Mouse (Mus musculus) left cerebral cortex, adult 9 months (tissue): ENCODE results near the gene BC005537.
"Not testable (repeated sequence)": the region's sequence is repeated elsewhere in the genome, so short reads cannot be mapped to it uniquely, and the experiment has no call there.

Experiments used
- DNase-seq, 2 experiments: peaks; one replicate each; pipeline ENCODE4 v3.0.0; 2022; ENCODE audit warnings: low spot score in 2 of 2

Gene BC005537

DNA sequence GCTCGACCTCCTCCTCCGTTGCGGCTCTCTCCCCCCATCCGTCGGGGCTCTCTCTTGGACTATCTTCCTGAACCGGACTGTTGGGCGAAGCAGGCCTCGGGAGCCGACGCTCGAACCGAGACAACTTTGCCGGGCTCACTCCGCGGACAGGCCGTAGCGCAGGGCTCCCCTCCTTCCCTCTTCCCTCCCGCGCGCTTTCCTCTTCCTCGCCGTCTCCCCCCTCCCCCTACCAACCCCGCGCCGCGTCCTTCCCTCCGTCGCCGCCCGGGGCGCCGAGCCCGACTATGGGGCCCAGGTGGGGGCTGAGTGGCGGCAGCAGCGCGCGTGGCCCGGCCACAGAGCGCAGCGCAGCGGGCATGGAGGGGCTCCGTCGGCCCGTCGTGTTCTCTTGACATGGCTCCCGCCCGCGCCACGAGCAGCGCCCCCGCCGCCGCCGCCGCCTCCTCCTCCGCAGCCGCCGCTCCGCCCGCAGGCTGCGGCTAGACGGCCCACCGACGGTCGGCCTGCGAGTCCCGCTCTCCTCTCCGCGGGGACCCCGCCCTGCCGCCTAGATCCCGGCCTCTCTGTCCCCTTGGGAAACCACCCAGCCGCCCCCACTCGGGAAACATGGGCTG, at the start of gene BC005537:
Gene BC005537 (plus strand): TSS at position 350 of the 614 bp plus-strand sequence.
- peak in 1 of 2 experiments; percentile 39 for DNase-seq

DNA sequence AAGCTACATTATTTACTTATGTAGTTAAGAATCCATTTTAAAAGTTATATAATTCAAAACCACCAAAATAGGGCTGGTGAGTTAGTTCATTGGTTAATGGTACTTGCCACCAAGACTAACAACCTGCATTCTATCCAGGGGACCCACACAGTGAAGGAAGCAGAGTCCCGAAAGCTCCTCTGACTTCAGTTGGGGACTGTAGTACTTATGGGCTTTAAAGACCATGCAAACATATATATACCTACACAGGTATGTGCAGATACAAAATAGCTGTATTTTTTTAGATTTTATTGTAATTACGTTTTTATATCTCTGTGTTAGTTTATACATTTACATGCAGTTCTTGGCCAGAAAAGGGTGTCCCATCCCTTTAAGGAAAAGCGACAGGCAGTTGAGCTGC, 44.7 kb upstream of the BC005537 start:
- no peak for DNase-seq

DNA sequence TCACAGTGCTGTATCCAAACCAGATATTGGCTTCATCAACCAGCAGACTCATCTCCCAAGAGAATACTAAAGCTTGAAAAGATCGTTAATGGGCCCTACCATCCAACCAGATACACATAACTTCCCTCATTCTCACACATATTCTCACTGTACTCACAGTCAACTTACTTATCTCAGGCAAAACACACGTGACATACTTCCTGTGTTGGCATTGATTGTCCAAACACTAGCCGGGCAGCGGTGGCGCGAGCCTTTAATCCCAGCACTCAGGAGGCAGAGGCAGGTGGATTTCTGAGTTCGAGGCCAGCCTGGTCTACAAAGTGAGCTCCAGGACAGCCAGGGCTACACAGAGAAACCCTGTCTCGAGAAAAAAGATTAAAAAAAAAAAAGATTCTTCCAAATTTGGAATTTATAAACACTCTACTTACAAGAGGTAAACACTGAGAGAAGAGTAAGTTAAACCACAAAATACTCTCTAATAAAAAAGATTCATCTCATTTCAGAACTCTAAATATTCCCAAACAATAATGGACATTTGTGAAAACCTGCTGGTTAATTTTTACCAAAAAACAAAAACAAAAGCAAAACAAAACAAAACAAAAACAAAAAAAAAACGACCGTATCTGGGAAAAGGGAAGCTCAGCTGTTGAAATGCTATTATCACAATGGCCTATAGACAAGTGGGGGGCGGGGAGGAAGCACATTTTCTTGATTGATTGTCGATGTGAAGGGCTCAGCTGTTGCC, 43.5 kb upstream of the BC005537 start:
- DNase-seq: no peak

DNA sequence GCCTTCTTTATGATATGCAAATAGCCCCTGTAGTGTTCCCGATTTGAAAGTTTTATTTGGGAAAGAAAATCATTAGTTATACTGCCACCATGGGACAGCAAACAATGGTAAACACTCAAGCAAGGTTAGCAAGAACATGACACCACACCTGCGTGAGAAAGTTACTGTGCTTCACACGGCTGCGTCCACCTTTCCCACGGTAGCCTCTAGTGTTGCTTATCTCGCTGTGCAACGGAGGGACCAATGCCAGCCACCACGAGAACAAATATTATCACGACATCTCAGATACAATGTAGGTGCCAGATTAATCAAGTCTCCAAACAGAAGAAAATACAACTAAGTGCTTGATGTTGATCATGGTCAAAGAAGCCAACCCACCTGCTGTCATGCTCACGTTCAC, 42.0 kb upstream of the BC005537 start:
- no peak for DNase-seq

DNA sequence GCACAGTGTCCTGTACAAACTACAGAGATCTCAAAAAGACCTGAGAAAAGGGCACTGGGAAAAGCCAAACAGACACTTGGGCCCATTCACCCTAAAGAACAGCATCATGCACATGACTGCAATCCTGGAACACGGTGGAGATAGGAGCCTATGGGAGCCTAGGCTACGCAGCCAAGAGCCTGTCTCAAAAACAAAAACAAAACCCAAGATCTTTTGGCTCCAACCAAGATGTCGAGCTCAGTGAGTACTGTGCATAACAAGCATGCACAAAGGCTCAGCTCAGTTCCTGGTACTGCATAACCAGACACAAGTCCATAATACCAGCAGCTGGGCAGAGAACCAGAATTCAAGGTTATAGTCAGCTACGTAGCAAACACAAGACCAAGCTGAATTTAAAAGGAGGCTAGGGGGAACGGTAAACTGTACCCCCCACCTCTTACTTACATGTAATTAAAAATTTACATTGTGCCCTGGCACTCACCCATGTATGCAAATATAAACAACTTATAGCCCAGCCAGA, 41.0 kb upstream of the BC005537 start:
- no peak for DNase-seq

DNA sequence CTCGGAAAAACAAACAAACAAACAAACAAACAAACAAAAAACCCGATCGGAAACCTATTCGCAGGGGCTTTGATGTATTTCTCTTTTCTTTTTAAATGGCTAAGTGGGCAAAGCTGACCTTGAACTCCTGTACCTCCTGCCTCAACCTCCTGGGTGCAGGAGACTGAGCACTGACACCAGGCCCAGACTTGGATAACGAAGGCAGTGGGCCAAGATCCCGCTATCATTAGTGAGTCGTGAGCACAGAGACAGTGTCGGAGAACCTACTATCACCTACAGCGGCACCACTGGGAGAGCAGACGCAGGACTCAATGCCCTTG, 40.4 kb upstream of the BC005537 start:
- DNase-seq: no peak

DNA sequence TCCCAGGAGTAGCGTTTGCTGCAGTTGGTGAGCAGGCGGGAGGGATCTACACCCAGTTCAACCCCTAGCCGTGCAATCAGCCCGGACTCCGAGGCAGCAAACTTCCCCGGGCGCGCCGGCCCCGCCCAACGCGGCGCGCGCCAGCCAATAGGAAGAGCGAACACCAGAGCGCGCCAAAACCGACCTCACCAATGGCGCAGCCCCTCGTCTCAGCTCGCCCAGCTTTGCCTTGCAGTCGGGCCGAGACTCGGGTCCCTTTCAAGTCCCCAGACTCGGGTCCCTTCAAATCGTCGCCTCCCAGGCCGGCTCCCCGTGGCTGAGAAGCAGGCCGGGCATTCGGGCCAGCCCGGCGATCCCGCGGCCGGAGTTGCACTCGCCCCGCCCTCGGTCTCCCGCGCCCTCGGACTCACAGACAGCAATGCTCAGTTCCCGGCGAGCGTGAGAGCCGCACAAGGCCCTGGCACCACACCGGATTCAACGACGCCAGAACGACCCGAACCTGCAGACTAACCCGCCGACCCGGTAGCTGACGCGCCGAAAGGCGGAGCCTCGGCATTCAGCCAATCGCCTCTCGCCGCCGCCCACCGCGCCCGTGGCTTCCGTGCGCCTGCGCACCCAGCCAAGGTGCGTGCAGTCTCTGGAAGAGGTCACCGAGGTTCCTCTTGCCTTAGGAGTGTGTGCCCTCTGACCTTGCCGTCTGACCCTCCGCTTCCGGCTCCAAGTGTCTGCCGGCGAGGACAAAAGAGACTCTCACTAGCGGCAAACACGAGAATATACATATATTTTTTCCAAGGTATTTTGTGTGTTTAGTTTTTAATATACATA, 39.8 kb upstream of the BC005537 start, which contains the start of gene Gmnn:
Gene Gmnn (minus strand): TSS at position 521 of the 825 bp plus-strand sequence.
- DNase-seq: peak; percentile 61 to 76

DNA sequence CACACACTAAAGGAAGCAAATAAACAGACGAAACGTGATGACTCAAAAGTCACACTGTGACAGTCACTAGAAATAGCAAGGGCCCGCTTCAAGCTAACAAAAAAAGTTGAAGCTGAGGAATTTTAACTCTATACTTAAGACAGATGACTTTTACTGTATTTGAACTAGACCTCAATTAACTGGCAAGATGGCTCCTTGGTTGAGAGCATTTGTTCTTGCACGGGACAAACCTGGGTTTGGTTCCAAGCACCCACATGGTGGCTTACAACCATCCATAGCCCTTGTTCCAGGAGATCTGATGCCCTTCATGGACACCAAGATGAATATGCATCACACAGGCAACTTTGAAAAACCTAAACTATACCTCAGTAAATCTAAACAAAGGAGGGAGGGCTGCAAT, 39.2 kb upstream of the BC005537 start:
- DNase-seq: no peak

DNA sequence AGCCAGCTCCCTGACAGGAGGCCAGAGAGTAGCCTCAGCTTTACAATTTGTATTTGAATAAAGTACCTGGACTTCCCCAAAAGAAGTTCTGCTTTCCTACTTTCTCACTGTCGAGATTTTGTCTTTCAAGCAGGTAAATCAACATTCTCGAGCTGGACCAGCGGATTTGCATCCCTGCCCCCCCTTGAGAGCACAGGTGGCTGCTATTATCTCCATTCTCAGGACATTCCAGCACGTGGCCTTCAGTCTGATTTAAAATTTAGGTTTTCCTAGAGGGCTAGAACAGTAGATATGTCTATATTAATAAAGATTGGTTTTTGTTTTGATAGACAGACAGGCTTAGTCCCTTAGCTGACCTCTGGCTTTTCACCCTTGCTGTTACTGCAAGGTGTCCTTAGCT, 33.6 kb upstream of the BC005537 start:
- not testable (repeated sequence) for DNase-seq

DNA sequence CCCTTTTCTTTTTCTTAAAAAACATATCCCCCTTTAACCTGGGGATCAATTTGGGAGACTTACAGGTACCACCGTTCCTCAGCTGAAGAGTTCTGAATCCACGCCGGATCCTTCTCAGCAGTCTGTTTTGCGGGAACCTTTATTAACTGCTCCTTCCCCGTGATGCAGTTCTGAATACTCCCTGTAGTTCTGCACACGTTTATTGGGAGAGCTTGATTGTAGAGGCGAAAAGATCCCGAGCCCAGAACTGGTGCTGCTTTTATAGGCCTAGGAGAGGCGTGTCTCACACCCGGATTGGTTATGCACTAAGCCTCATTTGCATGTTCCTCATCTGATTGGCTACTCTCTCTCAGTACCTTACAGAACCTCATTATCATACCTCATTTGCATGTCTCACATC, 30.0 kb upstream of the BC005537 start:
- not testable (repeated sequence) for DNase-seq

DNA sequence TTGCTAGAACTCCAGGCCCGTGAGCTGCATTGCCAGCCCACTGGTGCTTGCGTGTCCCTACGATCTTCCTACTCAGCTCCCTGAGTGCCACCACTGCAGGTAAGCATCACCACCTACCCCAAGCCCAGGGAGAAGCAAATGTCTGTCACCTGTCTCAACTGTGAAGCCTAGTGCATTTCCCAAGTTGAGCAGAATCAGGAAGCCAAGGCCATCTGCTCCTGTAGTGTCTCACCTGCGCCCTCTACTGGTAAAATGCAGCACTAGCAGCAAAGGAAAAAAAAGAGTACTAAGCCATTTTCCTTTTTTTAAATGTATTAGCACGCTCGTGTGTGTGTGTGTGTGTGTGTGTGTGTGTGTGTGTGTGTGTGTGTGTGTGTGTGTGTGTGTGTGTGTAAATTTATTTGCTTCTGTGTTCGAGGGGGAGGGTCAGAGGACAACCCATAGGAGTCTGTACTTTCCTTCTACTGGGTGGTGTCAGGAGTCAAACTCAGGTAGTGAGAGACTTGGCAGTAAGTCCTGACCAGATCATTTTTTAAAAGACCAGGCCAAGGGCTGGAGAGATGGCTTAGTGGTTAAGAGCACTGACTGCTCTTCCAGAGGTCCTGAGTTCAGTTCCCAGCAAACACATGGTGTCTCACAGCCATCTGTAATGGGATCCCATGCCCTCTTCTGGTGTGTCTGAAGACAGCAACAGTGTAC, 25.2 kb upstream of the BC005537 start:
- peak in 1 of 2 experiments; percentile 50 for DNase-seq

DNA sequence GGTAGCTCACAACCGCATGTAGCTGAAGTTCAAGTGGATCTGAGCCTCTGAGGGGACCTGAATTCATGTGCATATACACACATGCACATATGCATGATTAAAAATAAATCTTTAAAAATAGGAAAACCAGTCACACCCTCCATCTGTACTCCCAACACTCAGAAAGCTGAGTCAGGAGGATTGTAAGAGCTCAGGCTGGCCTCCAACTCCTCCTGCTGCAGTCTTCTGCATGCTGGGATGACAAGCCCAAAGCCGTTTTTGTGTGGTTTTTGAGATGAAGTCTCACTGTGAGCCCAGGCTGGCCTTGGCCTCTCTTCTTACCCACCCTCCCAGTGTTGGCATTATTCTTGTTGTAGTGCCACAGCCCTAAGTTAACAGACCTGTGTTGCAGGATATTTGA, 23.4 kb upstream of the BC005537 start:
- DNase-seq: no peak

DNA sequence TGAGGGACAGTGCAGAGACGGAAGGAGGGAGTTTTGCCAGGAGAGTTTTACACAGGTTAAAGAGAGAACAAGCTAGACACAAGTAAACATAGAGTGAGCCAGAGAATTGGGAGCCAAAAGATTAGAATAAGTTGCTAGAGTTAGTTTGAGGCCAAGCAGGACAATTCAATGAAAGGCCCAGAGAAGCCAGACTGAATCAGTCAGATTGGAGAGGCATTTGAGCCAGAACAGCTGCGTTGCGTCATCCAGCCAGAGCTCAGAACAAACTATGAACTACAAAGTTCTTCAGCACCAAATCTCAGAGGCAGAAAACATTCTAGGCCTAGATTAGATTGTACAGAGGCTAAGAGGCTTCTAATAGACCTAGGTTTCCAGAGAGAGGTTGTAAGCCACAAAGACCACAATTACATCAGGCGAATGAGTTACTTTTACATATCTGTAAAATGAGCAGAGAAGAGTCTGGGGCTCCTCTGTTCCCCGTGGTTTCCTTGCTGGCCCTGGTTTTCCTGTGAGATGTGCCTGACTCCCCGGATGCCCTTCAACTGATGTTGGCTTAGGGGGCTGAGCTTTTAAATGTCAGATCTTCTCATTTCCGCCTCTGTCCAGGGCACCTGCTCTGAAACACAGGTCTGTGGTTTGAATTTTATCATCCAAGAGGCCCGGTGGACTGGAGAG, 22.6 kb upstream of the BC005537 start:
- DNase-seq: no peak

DNA sequence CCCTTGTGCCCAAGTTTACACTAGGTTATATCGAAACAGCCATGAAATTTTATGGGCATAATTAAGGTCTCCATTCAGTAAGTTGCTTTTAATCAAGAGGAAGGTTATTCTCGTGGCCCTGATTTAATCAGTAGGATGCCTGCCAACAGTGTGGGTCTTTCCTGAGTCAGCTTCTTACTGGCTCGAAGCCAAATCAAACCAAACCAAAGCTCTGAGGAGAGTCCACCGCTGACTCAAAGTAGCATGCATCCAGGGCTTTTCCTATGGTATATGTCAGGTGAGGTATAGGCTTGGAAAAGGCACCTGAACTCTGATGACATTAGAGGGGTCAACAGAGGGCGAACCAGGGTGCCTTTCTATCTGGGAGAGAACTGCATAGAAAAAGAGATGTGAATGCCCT, 19.5 kb upstream of the BC005537 start:
- no peak for DNase-seq

DNA sequence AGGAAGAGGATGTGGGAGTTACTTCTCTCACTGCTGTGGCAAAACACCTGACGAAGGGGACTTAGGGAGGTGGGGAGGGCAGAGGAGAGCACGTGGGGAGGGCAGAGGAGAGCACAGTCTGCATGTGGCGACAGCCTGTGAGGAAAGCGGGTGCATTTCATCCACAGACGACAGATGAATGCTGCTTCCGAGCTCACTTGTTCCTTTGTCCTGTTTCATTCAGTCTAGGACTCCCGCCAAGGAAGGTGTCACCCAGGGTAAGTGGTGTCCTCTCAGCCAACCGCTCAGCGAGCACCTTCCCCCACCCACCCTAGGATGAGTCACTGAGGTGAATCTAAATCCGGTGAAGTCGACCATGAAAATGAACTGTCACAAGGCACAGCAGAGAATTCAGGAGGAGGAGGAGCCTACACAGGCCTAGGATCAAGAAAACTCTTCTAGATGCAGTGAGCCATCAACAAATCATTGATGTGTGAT, 15.4 kb upstream of the BC005537 start:
- DNase-seq: peak in 1 of 2 experiments; percentile 34

DNA sequence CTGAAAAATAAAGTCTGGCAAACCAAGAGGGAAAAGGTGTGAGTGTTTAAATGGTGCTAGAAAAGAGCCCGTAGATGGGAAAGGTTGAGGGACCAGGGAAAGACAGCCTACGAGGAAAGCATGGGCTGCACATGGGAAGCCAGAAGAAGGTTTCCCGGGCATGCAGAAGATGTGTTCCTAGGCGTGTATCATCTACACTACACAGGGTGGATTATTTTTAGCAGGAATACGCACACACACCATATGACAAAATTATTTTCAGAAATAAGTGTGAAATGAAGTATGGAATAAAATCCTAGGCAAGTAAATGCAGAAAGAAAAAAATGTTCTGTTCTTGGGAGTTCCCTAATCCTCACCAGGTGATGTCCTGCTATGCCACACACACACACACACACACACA, 14.0 kb upstream of the BC005537 start:
- DNase-seq: no peak

DNA sequence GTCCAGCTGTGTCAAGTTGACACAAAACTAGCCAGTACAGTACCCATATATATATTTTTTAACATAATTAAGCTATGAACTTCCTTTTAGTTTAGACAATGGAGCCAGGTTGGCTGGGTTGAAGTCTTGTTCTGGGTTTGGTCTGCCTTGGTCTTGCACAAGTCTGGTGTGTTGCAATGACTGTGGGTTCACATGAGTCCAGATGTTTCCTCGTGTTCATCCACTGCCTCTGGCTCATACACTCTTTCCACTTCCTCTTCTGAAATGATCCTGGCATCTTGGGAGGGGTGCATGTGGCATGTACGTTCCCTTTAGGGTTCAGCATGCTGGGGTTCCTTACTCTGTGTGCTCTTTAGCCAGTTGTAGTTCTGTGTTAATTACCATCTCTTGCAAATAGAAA, 10.1 kb upstream of the BC005537 start:
- peak in 1 of 2 experiments; percentile 16 for DNase-seq

DNA sequence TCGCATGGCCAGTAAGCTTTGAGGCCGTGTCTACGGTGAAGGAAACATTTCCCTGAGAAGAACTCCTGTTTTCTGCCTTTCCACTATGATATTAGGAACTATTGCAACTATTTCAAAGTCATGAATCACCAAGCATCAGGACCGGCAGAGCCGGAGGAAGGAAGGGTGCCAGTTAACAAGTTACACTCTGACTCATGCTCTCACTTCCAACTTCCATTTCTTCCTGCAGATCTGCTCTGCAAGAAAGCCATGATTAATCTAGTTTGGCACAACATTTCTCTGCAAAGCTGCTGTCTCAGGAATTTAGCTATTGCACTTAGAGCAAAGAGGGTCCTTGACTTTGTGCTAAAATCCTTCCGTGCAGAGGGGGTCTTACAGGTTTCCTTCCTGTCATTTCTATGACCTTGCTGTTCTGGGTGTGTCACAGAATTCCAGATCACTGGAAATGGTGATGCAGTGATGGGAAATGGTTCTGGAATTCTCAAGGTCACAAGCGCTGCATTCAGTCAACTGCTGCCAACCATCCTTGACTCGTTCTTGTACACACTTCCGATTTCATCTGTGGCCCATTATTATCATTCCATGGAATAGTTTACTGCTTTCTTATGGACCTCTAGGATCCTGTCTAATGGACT, 8.9 kb upstream of the BC005537 start:
- DNase-seq: peak in 1 of 2 experiments; percentile 42

DNA sequence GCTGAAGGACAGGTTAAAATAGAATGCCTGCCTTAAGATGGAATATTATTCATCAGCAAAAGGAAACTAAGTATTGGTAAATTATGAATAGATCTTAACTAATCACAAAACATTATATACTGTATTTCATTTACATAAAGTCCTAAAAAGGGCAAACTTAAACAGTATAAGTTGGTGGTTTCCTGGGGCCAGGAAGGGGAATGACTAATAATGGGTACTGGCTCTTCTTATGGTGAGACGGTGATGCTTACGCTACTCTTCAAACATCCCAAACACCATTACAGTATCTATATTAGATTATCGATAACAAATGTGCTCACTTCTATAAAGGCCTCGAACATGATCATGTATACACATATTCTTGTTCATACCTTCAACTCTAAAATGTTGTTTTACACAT, 2.8 kb upstream of the BC005537 start:
- no peak for DNase-seq

DNA sequence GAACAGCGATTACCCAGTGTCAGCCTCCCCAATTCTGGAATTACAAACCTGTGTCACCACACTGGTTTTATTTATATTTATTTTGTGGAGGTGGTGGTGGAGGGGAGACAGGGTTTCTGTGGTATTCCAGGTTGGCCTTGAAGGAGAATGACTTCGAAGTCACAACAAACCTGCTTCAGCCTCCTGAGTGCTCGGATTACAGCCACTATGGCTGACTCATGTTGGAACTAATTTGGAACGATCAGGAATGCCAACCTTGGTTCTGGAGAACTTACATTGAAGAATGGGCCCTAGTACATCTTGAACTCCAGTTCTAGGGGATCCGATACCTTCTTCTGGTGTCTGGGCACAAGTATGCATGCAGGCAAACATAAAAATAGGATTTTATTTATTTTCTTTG, 2.1 kb upstream of the BC005537 start:
- no peak for DNase-seq
